Mouse (Mus musculus) neural tube, embryonic 12.5 days (tissue): ENCODE results near the gene Fam227b. TPM values are rescaled to one million over a fixed set of nuclear protein-coding genes. Genes with fewer than 3 reads are reported as not detected.

Experiments
- ATAC-seq: fragments of 200-750 bp; cut with Nextera tagmentation; 2 replicates; pipeline ENCODE4 v1.8.0; 2017; ENCODE audit warnings: low read depth, mild to moderate bottlenecking, moderate TSS enrichment, moderate library complexity; ENCODE audit not compliant: low FRiP score
- H3K27ac ChIP-seq: fragments of 300-500 bp; sonication (generic); 2 replicates; pipeline ENCODE4 v1.5.1; 2016
- H3K27me3 ChIP-seq: fragments of 300-500 bp; sonication (generic); replicated peaks from 2 replicates; pipeline ENCODE4 v1.6.1; 2016; ENCODE audit warnings: mild to moderate bottlenecking
- H3K36me3 ChIP-seq: fragments of 300-500 bp; sonication (generic); 2 replicates; pipeline ENCODE4 v1.6.1; 2016; ENCODE audit warnings: mild to moderate bottlenecking
- H3K4me1 ChIP-seq: fragments of 300-500 bp; sonication (generic); 2 replicates; pipeline ENCODE4 v1.6.1; 2016
- H3K4me2 ChIP-seq: fragments of 300-500 bp; sonication (generic); replicated peaks from 2 replicates; pipeline ENCODE4 v1.6.1; 2016; ENCODE audit warnings: mild to moderate bottlenecking
- H3K4me3 ChIP-seq: fragments of 300-500 bp; sonication (generic); 2 replicates; pipeline ENCODE4 v1.5.1; 2016
- H3K9ac ChIP-seq: fragments of 300-500 bp; sonication (generic); 2 replicates; pipeline ENCODE4 v1.6.1; 2016; ENCODE audit warnings: mild to moderate bottlenecking
- H3K9me3 ChIP-seq: fragments of 300-500 bp; sonication (generic); 2 replicates; pipeline ENCODE4 v1.6.1; 2016; ENCODE audit warnings: mild to moderate bottlenecking
- WGBS: fragments of 180-500 bp; shearing (Covaris S2); methylation state at CpG from one replicate; pipeline ENCODE4 v1.1.7; 2016; 5-methylcytosine and 5-hydroxymethylcytosine counted together
- polyA plus RNA-seq: library from polyadenylated mRNA; unstranded; fragments of >200 nt; fragmentation: Nextera tagmentation; extraction: Ambion mirVana; gene quantifications from 2 replicates; pipeline ENCODE4 v1.2.1, GENCODE M21; 2016

Fam227b gene
- polyA plus RNA-seq, 1 experiment from 2014 or later, result not detected

GRCm38 (mm10) chr2:126031186-126031900 lies 120.5 kb downstream of the Fam227b start:
- 75% methylated on average over 8 of the region's 8 CpGs for whole genome bisulfite sequencing
- Histone ChIP-seq H3K4me3 (no peak overlapping the region), H3K27me3 (no peaks in the 10 kb centered on the region), H3K36me3 (no peaks in the 10 kb centered on the region), H3K27ac (no peak overlapping the region), H3K9me3 (no peaks in the 10 kb centered on the region), H3K4me1 (no peaks in the 10 kb centered on the region), H3K9ac (no peak overlapping the region), H3K4me2 (no peak overlapping the region)
- ATAC-seq, result no peak

GRCm38 (mm10) chr2:126015763-126016473 lies 135.9 kb downstream of the Fam227b start:
- Histone ChIP-seq H3K27me3 (no peaks in the 10 kb centered on the region), H3K4me3 (no peak overlapping the region), H3K9ac (no peak overlapping the region), H3K36me3 (no peaks in the 10 kb centered on the region), H3K9me3 (no peaks in the 10 kb centered on the region), H3K4me2 (no peak overlapping the region), H3K27ac (no peak overlapping the region), H3K4me1 (peaks cover 3% of the 10 kb centered on the region; the same call in 1 of the 2 replicates)
- no peak for ATAC-seq
- WGBS, result 24% methylated on average over 3 of the region's 3 CpGs

GRCm38 (mm10) chr2:126014989-126015710 lies 136.7 kb downstream of the Fam227b start:
- 56% methylated on average over 12 of the region's 12 CpGs for WGBS
- H3K27me3 ChIP-seq, result no peaks in the 10 kb centered on the region
- H3K27ac ChIP-seq, result no peak overlapping the region
- peaks cover 3% of the 10 kb centered on the region; the same call in 1 of the 2 replicates for H3K4me1 ChIP-seq
- H3K9me3 ChIP-seq, result no peaks in the 10 kb centered on the region
- H3K4me2 ChIP-seq, result no peak overlapping the region
- no peaks in the 10 kb centered on the region for H3K36me3 ChIP-seq
- H3K4me3 ChIP-seq, result no peak overlapping the region
- no peak for ATAC-seq
- no peak overlapping the region for H3K9ac ChIP-seq

- Histone ChIP-seq H3K4me2 (no peak overlapping the region), H3K4me3 (no peak overlapping the region), H3K36me3 (no peaks in the 10 kb centered on the region), H3K27me3 (no peaks in the 10 kb centered on the region), H3K9ac (no peak overlapping the region), H3K4me1 (no peaks in the 10 kb centered on the region), H3K9me3 (no peaks in the 10 kb centered on the region), H3K27ac (no peak overlapping the region)
- WGBS, result 65% methylated on average over 2 of the region's 2 CpGs
- no peak for ATAC-seq
Observed at GRCm38 (mm10) chr2:126006742-126007141, 145.1 kb downstream of the Fam227b start.

GRCm38 (mm10) chr2:126006088-126006487 lies 145.7 kb downstream of the Fam227b start:
- no peaks in the 10 kb centered on the region for H3K27me3 ChIP-seq
- no peak overlapping the region for H3K27ac ChIP-seq
- H3K9me3 ChIP-seq, result no peaks in the 10 kb centered on the region
- no peak overlapping the region for H3K4me2 ChIP-seq
- 44% methylated on average over 3 of the region's 3 CpGs for WGBS
- no peaks in the 10 kb centered on the region for H3K36me3 ChIP-seq
- H3K9ac ChIP-seq, result no peak overlapping the region
- no peak overlapping the region for H3K4me3 ChIP-seq
- peak; percentile 56; the same call in 1 of the 2 replicates for ATAC-seq
- H3K4me1 ChIP-seq, result no peaks in the 10 kb centered on the region

- 76% methylated on average over 5 of the region's 5 CpGs for WGBS
- H3K4me1 ChIP-seq, result no peaks in the 10 kb centered on the region
- H3K27ac ChIP-seq, result no peak overlapping the region
- no peak overlapping the region for H3K4me2 ChIP-seq
- no peak for ATAC-seq
- no peaks in the 10 kb centered on the region for H3K9me3 ChIP-seq
- H3K27me3 ChIP-seq, result no peaks in the 10 kb centered on the region
- H3K9ac ChIP-seq, result no peak overlapping the region
- no peak overlapping the region for H3K4me3 ChIP-seq
- H3K36me3 ChIP-seq, result no peaks in the 10 kb centered on the region
Observed at GRCm38 (mm10) chr2:126002291-126002690, 149.5 kb downstream of the Fam227b start.

- H3K27me3 ChIP-seq, result no peaks in the 10 kb centered on the region
- ATAC-seq, result no peak
- H3K4me2 ChIP-seq, result no peak overlapping the region
- H3K4me3 ChIP-seq, result no peak overlapping the region
- H3K27ac ChIP-seq, result no peak overlapping the region
- no peaks in the 10 kb centered on the region for H3K4me1 ChIP-seq
- WGBS, result 53% methylated on average over 5 of the region's 5 CpGs
- H3K36me3 ChIP-seq, result no peaks in the 10 kb centered on the region
- no peaks in the 10 kb centered on the region for H3K9me3 ChIP-seq
- H3K9ac ChIP-seq, result no peak overlapping the region
Observed at GRCm38 (mm10) chr2:125975808-125976345, 175.9 kb downstream of the Fam227b start.

- WGBS, result 98% methylated on average over 10 of the region's 10 CpGs
- H3K4me2 ChIP-seq, result no peak overlapping the region
- H3K9me3 ChIP-seq, result no peaks in the 10 kb centered on the region
- H3K4me3 ChIP-seq, result no peak overlapping the region
- H3K4me1 ChIP-seq, result no peaks in the 10 kb centered on the region
- H3K27me3 ChIP-seq, result no peaks in the 10 kb centered on the region
- H3K36me3 ChIP-seq, result no peaks in the 10 kb centered on the region
- no peak for ATAC-seq
- no peak overlapping the region for H3K9ac ChIP-seq
- H3K27ac ChIP-seq, result no peak overlapping the region
Observed at GRCm38 (mm10) chr2:125975206-125975605, 176.6 kb downstream of the Fam227b start.

- Histone ChIP-seq H3K4me2 (no peak overlapping the region), H3K27ac (no peak overlapping the region), H3K27me3 (no peaks in the 10 kb centered on the region), H3K36me3 (no peaks in the 10 kb centered on the region), H3K9me3 (no peaks in the 10 kb centered on the region), H3K4me3 (no peak overlapping the region), H3K9ac (no peak overlapping the region), H3K4me1 (no peaks in the 10 kb centered on the region)
- ATAC-seq, result no peak
- WGBS, result 63% methylated on average over 6 of the region's 6 CpGs
Observed at GRCm38 (mm10) chr2:125973207-125973606, 178.6 kb downstream of the Fam227b start.

GRCm38 (mm10) chr2:125968811-125969210 lies 183.0 kb downstream of the Fam227b start:
- Histone ChIP-seq H3K27me3 (no peaks in the 10 kb centered on the region), H3K36me3 (no peaks in the 10 kb centered on the region), H3K4me3 (no peak overlapping the region), H3K9ac (no peak overlapping the region), H3K9me3 (no peaks in the 10 kb centered on the region), H3K27ac (no peak overlapping the region), H3K4me2 (no peak overlapping the region), H3K4me1 (no peaks in the 10 kb centered on the region)
- no peak for ATAC-seq
- 82% methylated on average over 1 of the region's 1 CpGs for WGBS

- H3K27me3 ChIP-seq, result no peaks in the 10 kb centered on the region
- H3K27ac ChIP-seq, result no peak overlapping the region
- no peaks in the 10 kb centered on the region for H3K4me1 ChIP-seq
- H3K4me2 ChIP-seq, result no peak overlapping the region
- WGBS, result 92% methylated on average over 2 of the region's 2 CpGs
- peaks cover 7% of the 10 kb centered on the region for H3K36me3 ChIP-seq
- H3K9me3 ChIP-seq, result no peaks in the 10 kb centered on the region
- no peak overlapping the region for H3K4me3 ChIP-seq
- H3K9ac ChIP-seq, result no peak overlapping the region
- no peak for ATAC-seq
Observed at GRCm38 (mm10) chr2:125948195-125948594, 203.6 kb downstream of the Fam227b start.

GRCm38 (mm10) chr2:125943301-125943700 lies 208.5 kb downstream of the Fam227b start:
- Histone ChIP-seq H3K9me3 (no peaks in the 10 kb centered on the region), H3K9ac (no peak overlapping the region), H3K36me3 (no peaks in the 10 kb centered on the region), H3K4me2 (no peak overlapping the region), H3K27me3 (no peaks in the 10 kb centered on the region), H3K27ac (no peak overlapping the region), H3K4me3 (no peak overlapping the region), H3K4me1 (no peaks in the 10 kb centered on the region)
- WGBS, result 93% methylated on average over 1 of the region's 1 CpGs
- no peak for ATAC-seq
